10 mouse cellular contexts compared by ENCODE assay signal in the genomic region with DNA sequence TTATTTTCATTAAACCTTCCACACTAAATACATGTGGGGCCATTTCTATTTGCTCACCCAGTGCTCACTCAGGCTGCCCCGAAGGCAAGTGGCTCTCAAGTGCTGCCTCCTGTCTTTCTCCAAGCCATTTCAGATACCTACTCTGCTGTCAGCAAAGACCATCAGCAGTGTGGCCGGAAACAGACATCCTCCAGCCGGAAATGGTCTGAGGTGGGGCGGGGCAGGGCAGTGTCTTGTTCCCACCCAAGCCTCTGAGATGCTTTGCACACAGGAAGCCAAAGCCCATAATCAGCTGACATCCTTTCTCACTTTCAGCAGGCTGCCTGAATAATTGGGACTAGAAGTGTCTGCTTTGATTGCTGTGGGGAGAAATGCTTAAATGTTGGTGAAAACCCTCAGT.
A peak's percentile ranks its signal among the peaks of the same experiment; 100 is the strongest.
DNase-seq lines count a peak whose midpoint lies in the region; ATAC-seq and TF ChIP-seq lines count a peak whose summit lies in the region.
"Had no signal": no experiment of that assay in that cellular context is flagged by ENCODE, and none has a peak within 500 bp of the region (broad histone marks: within the 10 kb centered on the region; RNA-seq: fewer than 3 reads in every experiment).

No protein-coding gene starts in this region.

- H3K4me1 ChIP-seq in liver, adult 2 months (ENCODE audit: control insufficient read depth, insufficient read depth, low read length), result no peaks in the 10 kb centered on the region
- H3K4me1 ChIP-seq in forebrain, embryonic 12.5 days, result peaks cover 18% of the 10 kb centered on the region

- peak; percentile 9 to 14 for DNase-seq in spleen, postnatal 36 days (ENCODE audit: low spot score in 2 of 2)
- DNase-seq in spleen, postnatal 10 days (ENCODE audit: low spot score in 2 of 2), result no peak
- peak; percentile 1 for DNase-seq in liver, adult 2 months (ENCODE audit: extremely low read depth, low read depth, low spot score)
- DNase-seq in thymus, postnatal 36 days, result peak; percentile 15 to 33
- no peak for DNase-seq in gastrocnemius, adult 18-20 months (ENCODE audit: low spot score)
- DNase-seq in spleen, postnatal 4 days (ENCODE audit: low spot score in 2 of 2), result no peak

- no peaks in the 10 kb centered on the region for H3K9me3 ChIP-seq in forebrain, embryonic 12.5 days
- H3K9me3 ChIP-seq: heart, embryonic 15.5 days had no signal

- no peak overlapping the region for H3K9ac ChIP-seq in liver, adult 2 months (ENCODE audit: low read depth, low read length)
- H3K9ac ChIP-seq in forebrain, embryonic 12.5 days, result no peak overlapping the region
- H3K9ac ChIP-seq: heart, embryonic 15.5 days had no signal

- TF ChIP-seq CTCF in liver, adult 2 months (IDR thresholded peaks at IDR 0.05; ENCODE audit: low read depth, low read length), result no peak

- ATAC-seq in hematopoietic stem cell, adult 5-6 weeks (replicated peaks in 1 of 2; ENCODE audit: insufficient read depth in 1 of 2, low FRiP score in 2 of 2, low TSS enrichment in 1 of 2, low read depth in 1 of 2, poor library complexity in 2 of 2, severe bottlenecking in 2 of 2), result peak; percentile 93 to 95
- ATAC-seq in forebrain, embryonic 12.5 days (ENCODE audit: low FRiP score), result no peak

- no peak overlapping the region for H3K4me2 ChIP-seq in forebrain, embryonic 12.5 days

- WGBS in liver, adult 2 months, result 69% methylated on average over 4 of the region's 4 CpGs
- 60% methylated on average over 4 of the region's 4 CpGs for WGBS in forebrain, embryonic 12.5 days

- no peaks in the 10 kb centered on the region for H3K79me2 ChIP-seq in liver, adult 2 months (ENCODE audit: control insufficient read depth, insufficient read depth, low read length)

- H3K27me3 ChIP-seq in liver, adult 2 months (ENCODE audit: control insufficient read depth, insufficient read depth, low read length), result no peaks in the 10 kb centered on the region
- no peaks in the 10 kb centered on the region for H3K27me3 ChIP-seq in forebrain, embryonic 12.5 days
- H3K27me3 ChIP-seq: heart, embryonic 15.5 days had no signal

- TF ChIP-seq POLR2A in liver, adult 2 months (IDR thresholded peaks at IDR 0.05; ENCODE audit: extremely low read depth, insufficient read depth, low read length), result no peak

- no peaks in the 10 kb centered on the region for H3K36me3 ChIP-seq in liver, adult 2 months (ENCODE audit: control insufficient read depth, insufficient read depth, low read length)
- H3K36me3 ChIP-seq in forebrain, embryonic 12.5 days (replicated peaks), result no peaks in the 10 kb centered on the region
- H3K36me3 ChIP-seq: heart, embryonic 15.5 days had no signal

- H3K27ac ChIP-seq in liver, adult 2 months (replicated peaks; ENCODE audit: insufficient read depth, low read depth, low read length), result no peak overlapping the region
- H3K27ac ChIP-seq in forebrain, embryonic 12.5 days, result no peak overlapping the region
- H3K27ac ChIP-seq: heart, embryonic 15.5 days had no signal

- no peak overlapping the region for H3K4me3 ChIP-seq in liver, adult 2 months (ENCODE audit: insufficient read depth, low read depth, low read length)
- no peak overlapping the region for H3K4me3 ChIP-seq in forebrain, embryonic 12.5 days (replicated peaks)
- H3K4me3 ChIP-seq: heart, embryonic 15.5 days; myocyte had no signal

Comparison
In these comparisons a context has a peak if more than half of its experiments do, and no peak if none do; other contexts are left out.
1. DNase-seq: peak in spleen, postnatal 36 days (2 of 2), liver, adult 2 months (single experiment) and thymus, postnatal 36 days (2 of 2); none in spleen, postnatal 10 days (0 of 2), gastrocnemius, adult 18-20 months (single experiment) and spleen, postnatal 4 days (0 of 2).